Comparison of ENCODE assay signal across 8 mouse cellular contexts in genomic region chr2:92006983-92007921, GRCm38 (mm10). TPM values are rescaled to one million over a fixed set of nuclear protein-coding genes. Genes with fewer than 3 reads are reported as not detected.
DNase-seq lines count a peak whose midpoint lies in the region; ATAC-seq lines count a peak whose summit lies in the region.

No protein-coding gene starts in this region.

- H3K4me2 ChIP-seq in hindbrain, embryonic 12.5 days (replicated peaks): peak overlapping the region; percentile 92

- H3K27ac ChIP-seq in hindbrain, embryonic 12.5 days: peak overlapping the region; percentile 75; the same call in 1 of the 2 replicates

- H3K4me1 ChIP-seq in hindbrain, embryonic 12.5 days: peaks cover 22% of the 10 kb centered on the region

- peak; percentile 42 to 46 for DNase-seq in left cerebral cortex, adult 18-20 months (ENCODE audit: low spot score in 2 of 2)
- DNase-seq in left cerebral cortex, adult 11 months (ENCODE audit: low spot score): no peak
- DNase-seq in cerebellum, adult 9-10 months: peak; percentile 68
- DNase-seq in liver: peak; percentile 71
- peak; percentile 42 for DNase-seq in naive thymus-derived CD4-positive, alpha-beta T cell, adult 2 months (ENCODE audit: low read depth)
- DNase-seq in spleen, adult 18-20 months: no peak

- under 1% methylated on average over 28 of the region's 28 CpGs for WGBS in hindbrain, embryonic 12.5 days

- no peaks in the 10 kb centered on the region for H3K36me3 ChIP-seq in hindbrain, embryonic 12.5 days

- H3K4me3 ChIP-seq in hindbrain, embryonic 12.5 days: peak overlapping the region; percentile 55

- peaks cover 14% of the 10 kb centered on the region for H3K27me3 ChIP-seq in hindbrain, embryonic 12.5 days

- peak; percentile 21; the same call in 1 of the 2 replicates for ATAC-seq in frontal cortex, adult (ENCODE audit: low TSS enrichment)
- ATAC-seq in hindbrain, embryonic 12.5 days (ENCODE audit: low FRiP score): 0 out of 2 replicates have a peak, but pooled peaks have one; percentile 7

- H3K9ac ChIP-seq in hindbrain, embryonic 12.5 days: peak overlapping the region; percentile 71

- H3K9me3 ChIP-seq in hindbrain, embryonic 12.5 days (replicated peaks): no peaks in the 10 kb centered on the region

RNA-seq across cellular contexts. Expression of gene Creb3l1, which starts 17.1 kb away (rescaled TPM):
- 1 to 10 TPM; 2.3 to 2.6 TPM for total RNA-seq in left cerebral cortex, adult 18-20 months (2021)
- polyA plus RNA-seq in hindbrain, embryonic 12.5 days (2016; fragmentation: Nextera tagmentation; extraction: Ambion mirVana): 2.1 and 2.9 TPM in 2 replicates

RNA-seq across cellular contexts. Expression of gene Dgkz, which starts 31.6 kb away (rescaled TPM):
- total RNA-seq in left cerebral cortex, adult 18-20 months (2021): 100 to 1,000 TPM; 491 to 526 TPM
- 30.9 and 31.9 TPM in 2 replicates for polyA plus RNA-seq in hindbrain, embryonic 12.5 days (2016; fragmentation: Nextera tagmentation; extraction: Ambion mirVana)

Comparison
In these comparisons a context has a peak if more than half of its experiments do, and no peak if none do; other contexts are left out.
1. DNase-seq: peak in left cerebral cortex, adult 18-20 months (2 of 2), cerebellum, adult 9-10 months (single experiment), liver (single experiment) and naive thymus-derived CD4-positive, alpha-beta T cell, adult 2 months (single experiment); none in left cerebral cortex, adult 11 months (single experiment) and spleen, adult 18-20 months (0 of 2).